Mouse (Mus musculus) hindbrain, embryonic 11.5 days (tissue): ENCODE data around the gene Aanat. TPM values are rescaled to one million over a fixed set of nuclear protein-coding genes. Genes with fewer than 3 reads are reported as not detected.
"Not testable (repeated sequence)": the region's sequence is repeated elsewhere in the genome, so short reads cannot be mapped to it uniquely, and the experiment has no call there.

Experiments
- ATAC-seq: fragments of 200-750 bp; cut with Nextera tagmentation; 2 replicates; pipeline ENCODE4 v1.8.0; 2017; ENCODE audit warnings: mild to moderate bottlenecking, moderate TSS enrichment, moderate library complexity; ENCODE audit not compliant: low FRiP score
- DNase-seq: peaks from one replicate; pipeline ENCODE4 v3.0.0-alpha.2; 2015; ENCODE audit warnings: low spot score
- H3K27ac ChIP-seq: fragments of 300-500 bp; sonication (generic); 2 replicates; pipeline ENCODE4 v1.5.1; 2014; ENCODE audit warnings: mild to moderate bottlenecking, low read depth, low read length
- H3K27me3 ChIP-seq: fragments of 300-500 bp; sonication (generic); 2 replicates; pipeline ENCODE4 v1.6.1; 2014; ENCODE audit warnings: mild to moderate bottlenecking, low read length, moderate library complexity, mixed read lengths; ENCODE audit not compliant: control insufficient read depth, insufficient read depth
- H3K36me3 ChIP-seq: fragments of 300-500 bp; sonication (generic); 2 replicates; pipeline ENCODE4 v1.6.1; 2014; ENCODE audit warnings: mild to moderate bottlenecking, low read length, moderate library complexity, mixed read lengths; ENCODE audit not compliant: control insufficient read depth, insufficient read depth
- H3K4me1 ChIP-seq: fragments of 300-500 bp; sonication (generic); replicated peaks from 2 replicates; pipeline ENCODE4 v1.6.1; 2014; ENCODE audit warnings: low read length, mixed read lengths; ENCODE audit not compliant: control insufficient read depth, insufficient read depth
- H3K4me2 ChIP-seq: fragments of 300-500 bp; sonication (generic); replicated peaks from 2 replicates; pipeline ENCODE4 v1.6.1; 2014; ENCODE audit warnings: mild to moderate bottlenecking, low read depth, low read length
- H3K4me3 ChIP-seq: fragments of 300-500 bp; sonication (generic); 2 replicates; pipeline ENCODE4 v1.5.1; 2014; ENCODE audit warnings: low read depth, low read length
- H3K9ac ChIP-seq: fragments of 300-500 bp; sonication (generic); 2 replicates; pipeline ENCODE4 v1.6.1; 2014; ENCODE audit warnings: low read depth, low read length
- H3K9me3 ChIP-seq: fragments of 300-500 bp; sonication (generic); 2 replicates; pipeline ENCODE4 v1.6.1; 2016; ENCODE audit warnings: low read length; ENCODE audit not compliant: control insufficient read depth
- WGBS: fragments of 180-500 bp; shearing (Covaris S2); extraction: QIAGEN DNeasy Blood & Tissue Kit; methylation state at CpG from one replicate; pipeline ENCODE4 v1.1.7; 2014; 5-methylcytosine and 5-hydroxymethylcytosine counted together
- polyA plus RNA-seq: library from polyadenylated mRNA; unstranded; fragments of >200 nt; fragmentation: Nextera tagmentation; extraction: Ambion mirVana; gene quantifications from 2 replicates; pipeline ENCODE4 v1.2.1, GENCODE M21; 2014

The Aanat gene
- polyA plus RNA-seq, 1 experiment from 2014 or later: not detected

DNA sequence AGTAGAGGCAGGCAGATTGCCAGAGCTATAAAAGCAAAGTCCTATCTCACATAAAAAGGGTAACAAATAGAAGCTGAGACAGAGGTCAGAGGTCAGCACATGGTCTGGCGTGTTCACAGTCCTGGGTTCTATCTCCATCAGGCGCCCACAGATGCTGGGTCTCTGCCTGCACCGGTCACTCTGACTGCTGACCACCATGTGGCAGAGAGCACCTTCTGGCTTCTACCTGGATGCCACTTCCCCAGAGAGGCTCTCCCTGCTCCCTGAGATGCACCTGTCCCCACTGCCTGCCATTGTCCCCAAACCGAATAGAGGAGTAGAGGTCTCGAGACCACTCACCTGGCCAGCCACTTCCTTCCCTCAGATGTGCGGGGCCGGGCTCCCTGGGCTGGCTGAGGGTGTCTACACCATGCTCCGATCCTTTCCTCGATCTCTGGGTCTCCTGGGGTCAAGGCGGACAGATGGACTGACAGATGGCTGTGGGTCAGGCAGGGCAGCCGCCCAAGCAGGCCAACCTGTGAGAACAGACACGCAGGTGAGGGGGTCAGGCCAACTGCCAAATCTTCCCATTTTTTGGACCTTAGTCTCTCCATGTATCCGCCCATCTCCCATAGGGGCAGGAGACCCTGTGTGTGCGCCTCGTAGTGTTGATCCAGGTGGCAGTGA is 23.9 kb downstream of the Aanat start:
- no peak overlapping the region for H3K9ac ChIP-seq
- no peak for ATAC-seq
- no peak overlapping the region for H3K4me2 ChIP-seq
- no peak for DNase-seq
- 84% methylated on average over 15 of the region's 15 CpGs for WGBS
- H3K27me3 ChIP-seq: no peaks in the 10 kb centered on the region
- H3K36me3 ChIP-seq: no peaks in the 10 kb centered on the region
- no peaks in the 10 kb centered on the region for H3K9me3 ChIP-seq
- no peaks in the 10 kb centered on the region for H3K4me1 ChIP-seq
- no peak overlapping the region for H3K4me3 ChIP-seq
- no peak overlapping the region for H3K27ac ChIP-seq

DNA sequence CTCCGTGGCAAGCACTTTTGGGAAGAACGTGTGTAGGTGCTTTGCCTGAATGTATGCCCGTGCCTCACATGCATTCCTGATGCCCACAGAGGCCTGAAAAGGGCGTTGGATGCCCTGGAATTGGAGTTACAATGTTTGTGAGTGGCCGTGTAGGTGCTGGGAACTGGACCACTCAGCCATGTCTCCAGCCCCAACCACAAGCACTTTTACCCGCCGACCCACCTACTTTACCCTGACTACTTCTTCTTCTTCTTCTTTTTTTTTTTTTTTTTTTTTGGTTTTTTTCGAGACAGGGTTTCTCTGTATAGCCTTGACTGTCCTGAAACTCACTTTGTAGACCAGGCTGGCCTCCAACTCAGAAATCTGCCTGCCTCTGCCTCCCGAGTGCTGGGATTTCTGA is 24.9 kb downstream of the Aanat start:
- not testable (repeated sequence) for H3K4me2 ChIP-seq, H3K36me3 ChIP-seq, H3K27ac ChIP-seq, DNase-seq, H3K9ac ChIP-seq, H3K27me3 ChIP-seq, ATAC-seq, H3K4me1 ChIP-seq, H3K9me3 ChIP-seq, H3K4me3 ChIP-seq
- 87% methylated on average over 9 of the region's 9 CpGs for WGBS

DNA sequence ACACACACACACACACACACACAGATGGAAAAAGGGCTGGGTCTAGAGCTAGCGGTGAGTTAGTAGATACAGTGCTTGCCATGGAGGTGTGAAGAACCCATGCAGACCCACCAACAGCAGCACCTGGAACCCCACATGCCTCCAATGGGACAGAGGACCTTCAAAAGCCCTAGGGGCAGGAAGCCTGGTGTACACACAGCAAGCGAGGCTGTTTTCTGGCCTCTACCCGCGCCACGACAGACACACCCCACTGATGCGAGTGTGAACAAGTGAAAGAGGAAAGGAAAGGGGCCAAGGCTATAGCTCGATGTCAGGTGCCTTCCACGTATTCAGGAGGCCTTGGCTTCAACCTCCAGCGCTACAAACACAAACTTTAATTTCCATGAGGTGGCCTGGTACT is 25.7 kb downstream of the Aanat start:
- no peak overlapping the region for H3K4me3 ChIP-seq
- no peaks in the 10 kb centered on the region for H3K36me3 ChIP-seq
- H3K27me3 ChIP-seq: no peaks in the 10 kb centered on the region
- DNase-seq (no peak), ATAC-seq (no peak)
- 92% methylated on average over 9 of the region's 9 CpGs for WGBS
- no peak overlapping the region for H3K27ac ChIP-seq
- H3K9me3 ChIP-seq: no peaks in the 10 kb centered on the region
- no peak overlapping the region for H3K9ac ChIP-seq
- H3K4me2 ChIP-seq: no peak overlapping the region
- H3K4me1 ChIP-seq: no peaks in the 10 kb centered on the region

GRCm38 (mm10) chr11:116612554-116612953 is 26.3 kb downstream of the Aanat start:
- no peak overlapping the region for H3K9ac ChIP-seq
- H3K4me3 ChIP-seq: no peak overlapping the region
- WGBS: 91% methylated on average over 1 of the region's 1 CpGs

GRCm38 (mm10) chr11:116613234-116613633 is 27.0 kb downstream of the Aanat start:
- Histone ChIP-seq H3K4me1 (no peaks in the 10 kb centered on the region), H3K4me2 (no peak overlapping the region), H3K9ac (no peak overlapping the region), H3K27me3 (no peaks in the 10 kb centered on the region), H3K36me3 (no peaks in the 10 kb centered on the region), H3K4me3 (no peak overlapping the region), H3K27ac (no peak overlapping the region), H3K9me3 (no peaks in the 10 kb centered on the region)
- 88% methylated on average over 6 of the region's 6 CpGs for WGBS
- DNase-seq (no peak), ATAC-seq (no peak)

More at GRCm38 (mm10) chr11:116612554-116612953, 26.3 kb downstream of the Aanat start:
- DNase-seq (no peak), ATAC-seq (no peak)
- Histone ChIP-seq H3K36me3 (no peaks in the 10 kb centered on the region), H3K27ac (no peak overlapping the region; the same call in 1 of the 2 replicates), H3K9me3 (no peaks in the 10 kb centered on the region), H3K4me2 (no peak overlapping the region), H3K4me1 (no peaks in the 10 kb centered on the region), H3K27me3 (no peaks in the 10 kb centered on the region)

GRCm38 (mm10) chr11:116615735-116616437 is 29.7 kb downstream of the Aanat start:
- Histone ChIP-seq H3K9ac (no peak overlapping the region), H3K4me2 (no peak overlapping the region), H3K9me3 (no peaks in the 10 kb centered on the region), H3K4me3 (no peak overlapping the region), H3K36me3 (no peaks in the 10 kb centered on the region), H3K27me3 (no peaks in the 10 kb centered on the region), H3K4me1 (no peaks in the 10 kb centered on the region), H3K27ac (no peak overlapping the region)
- DNase-seq: no peak
- ATAC-seq: no peak
- 62% methylated on average over 15 of the region's 15 CpGs for WGBS

GRCm38 (mm10) chr11:116616438-116617118 is 30.3 kb downstream of the Aanat start:
- H3K27ac ChIP-seq: no peak overlapping the region
- H3K4me1 ChIP-seq: no peaks in the 10 kb centered on the region
- no peak for DNase-seq
- H3K4me3 ChIP-seq: no peak overlapping the region
- H3K9ac ChIP-seq: no peak overlapping the region
- H3K4me2 ChIP-seq: no peak overlapping the region
- WGBS: 76% methylated on average over 10 of the region's 10 CpGs
- no peaks in the 10 kb centered on the region for H3K9me3 ChIP-seq
- no peak for ATAC-seq
- no peaks in the 10 kb centered on the region for H3K27me3 ChIP-seq
- no peaks in the 10 kb centered on the region for H3K36me3 ChIP-seq

- ATAC-seq (no peak), DNase-seq (no peak)
- Histone ChIP-seq H3K4me2 (no peak overlapping the region), H3K36me3 (no peaks in the 10 kb centered on the region), H3K27me3 (no peaks in the 10 kb centered on the region), H3K9ac (no peak overlapping the region), H3K4me1 (no peaks in the 10 kb centered on the region), H3K4me3 (no peak overlapping the region), H3K9me3 (no peaks in the 10 kb centered on the region), H3K27ac (no peak overlapping the region)
- WGBS: 93% methylated on average over 7 of the region's 7 CpGs
Measured at GRCm38 (mm10) chr11:116617641-116618040, 31.4 kb downstream of the Aanat start.
